Mouse (Mus musculus) adrenal gland, postnatal 0 days (tissue): ENCODE measurements around the gene Blnk. TPM values are rescaled to one million over a fixed set of nuclear protein-coding genes. Genes with fewer than 3 reads are reported as not detected.

ENCODE experiments used
- microRNA-seq: library from miRNA; unstranded; fragments of <30 nt; microRNA quantifications from one replicate; pipeline ENCODE4, GENCODE M21; 2016; ENCODE audit warnings: borderline replicate concordance; ENCODE audit not compliant: insufficient number of aligned reads
- polyA plus RNA-seq: library from polyadenylated mRNA; unstranded; fragments of >200 nt; fragmentation: Nextera tagmentation; extraction: Ambion mirVana; gene quantifications from 2 replicates; pipeline ENCODE4 v1.2.1, GENCODE M21; 2015

Blnk gene
- 0.77 and 1.3 TPM in 2 replicates for polyA plus RNA-seq

DNA sequence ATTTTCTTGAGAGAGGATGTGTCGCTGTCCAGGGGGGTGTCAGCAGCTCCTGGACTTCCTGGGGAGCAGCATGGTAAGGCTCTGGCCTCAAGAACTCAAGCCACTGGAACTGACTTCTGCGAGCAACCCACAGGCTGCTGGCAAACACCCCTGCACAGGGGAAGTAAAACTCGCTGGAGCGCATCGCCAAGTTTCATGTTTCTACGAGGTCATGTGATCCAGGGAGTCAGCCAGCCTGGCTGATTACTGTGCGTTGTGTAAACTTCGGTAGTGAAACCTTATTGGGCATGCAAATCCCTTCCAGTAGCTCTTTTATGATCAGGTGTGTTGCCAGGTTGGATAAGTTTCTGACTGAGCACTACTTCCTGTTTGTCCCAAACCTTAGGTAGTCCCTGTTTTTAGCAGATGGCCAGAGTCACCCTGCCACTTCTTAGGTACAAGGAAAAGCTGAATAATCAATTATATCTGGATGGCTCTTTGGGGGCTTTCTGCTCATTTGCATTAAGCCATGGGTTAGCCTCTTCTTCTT is at the start of gene Blnk:
Gene Blnk, minus strand, starts transcription at position 479 of the 529 bp plus-strand sequence.

DNA sequence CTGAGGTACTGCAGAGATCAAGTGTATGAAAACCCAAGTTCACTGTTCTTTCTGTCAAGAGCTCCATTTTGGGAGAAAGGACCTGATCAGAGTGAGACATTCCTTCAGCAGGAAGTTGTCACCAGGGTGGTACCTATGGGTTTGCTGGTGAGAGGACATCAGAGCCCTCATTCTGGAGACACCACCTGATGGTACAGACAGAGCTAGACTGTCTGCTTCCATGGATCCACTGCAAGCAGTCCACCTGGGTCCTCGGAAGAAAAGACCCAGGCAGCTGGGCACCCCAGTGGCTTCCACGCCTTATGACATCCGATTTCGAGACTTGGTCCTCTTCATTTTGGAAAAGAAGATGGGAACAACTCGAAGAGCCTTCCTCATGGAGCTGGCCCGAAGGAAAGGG is 34.9 kb upstream of the Blnk start, which contains the start of gene Dntt:
Gene Dntt, plus strand, starts transcription at position 57 of the 400 bp plus-strand sequence.

DNA sequence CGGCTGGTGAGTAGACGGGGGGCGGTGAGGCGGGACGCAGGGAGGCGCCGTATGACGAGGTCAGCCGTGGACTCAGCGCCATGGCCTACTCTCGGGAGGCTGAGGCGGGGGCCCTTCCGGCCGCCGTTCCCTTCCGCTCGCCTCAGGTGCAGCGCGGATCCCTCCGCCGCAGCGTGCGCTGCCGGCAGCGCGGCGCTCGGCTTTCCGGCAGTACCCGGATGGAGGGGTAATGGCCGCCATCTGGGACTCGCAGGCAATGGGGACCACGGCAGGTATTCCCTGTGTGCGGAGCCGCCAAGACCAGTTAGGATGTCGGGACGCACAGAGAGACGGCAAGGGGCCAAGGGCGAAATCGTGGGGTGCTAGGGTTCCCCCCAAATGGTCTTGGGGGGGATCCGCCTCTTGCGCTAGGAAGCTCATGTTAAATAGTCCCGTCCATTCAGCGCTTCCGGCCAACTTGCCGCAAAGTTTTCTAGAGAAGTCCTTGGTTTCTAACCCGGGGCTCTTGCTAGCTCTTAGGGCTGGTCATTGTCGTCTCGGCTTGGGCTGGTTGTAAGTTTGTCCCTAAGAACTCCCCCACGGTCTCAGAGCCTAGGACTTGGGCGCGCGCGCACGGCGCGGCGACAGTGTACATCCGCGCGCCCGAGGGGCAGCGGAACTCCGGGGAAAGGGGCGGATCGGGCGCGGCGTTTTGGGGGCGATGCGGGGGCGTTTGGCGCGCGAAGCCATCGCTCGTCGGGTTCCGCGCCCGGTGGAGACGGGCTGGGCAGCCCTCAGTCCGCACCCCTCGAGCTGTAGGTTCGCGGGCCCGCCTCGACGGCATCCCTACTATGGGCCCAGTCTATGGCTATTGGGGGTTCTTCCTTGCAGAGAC is 99.6 kb downstream of the Blnk start, which contains the start of gene Zfp518a:
Gene Zfp518a, plus strand, starts transcription at position 187 of the 874 bp plus-strand sequence.

Small RNA genes lying within 50 kb of the gene (microRNA-seq; reads per million reads assigned to microRNA genes)
- 1.1 reads per million for gene Mir8092

Other genes starting within 250 kb of the Blnk start
- gene Cc2d2b, start 245.8 kb downstream of the Blnk start, polyA plus RNA-seq: 0.11 TPM in 1 of 2 replicates, not detected in the other
- 5.0 and 7.1 TPM in 2 replicates for gene Ccnj, start 163.3 kb downstream of the Blnk start, polyA plus RNA-seq
- gene Zfp518a, start 99.8 kb downstream of the Blnk start, polyA plus RNA-seq: 6.7 and 8.0 TPM in 2 replicates
- not detected in 2 replicates for gene Dntt, start 34.7 kb upstream of the Blnk start, polyA plus RNA-seq
- not detected in 2 replicates for gene Opalin, start 82.6 kb upstream of the Blnk start, polyA plus RNA-seq
- gene Tll2, start 212.3 kb upstream of the Blnk start, polyA plus RNA-seq: 0.04 and 0.33 TPM in 2 replicates